Mouse (Mus musculus): ENCODE data around the gene Gnaz.

The Gnaz gene

DNA sequence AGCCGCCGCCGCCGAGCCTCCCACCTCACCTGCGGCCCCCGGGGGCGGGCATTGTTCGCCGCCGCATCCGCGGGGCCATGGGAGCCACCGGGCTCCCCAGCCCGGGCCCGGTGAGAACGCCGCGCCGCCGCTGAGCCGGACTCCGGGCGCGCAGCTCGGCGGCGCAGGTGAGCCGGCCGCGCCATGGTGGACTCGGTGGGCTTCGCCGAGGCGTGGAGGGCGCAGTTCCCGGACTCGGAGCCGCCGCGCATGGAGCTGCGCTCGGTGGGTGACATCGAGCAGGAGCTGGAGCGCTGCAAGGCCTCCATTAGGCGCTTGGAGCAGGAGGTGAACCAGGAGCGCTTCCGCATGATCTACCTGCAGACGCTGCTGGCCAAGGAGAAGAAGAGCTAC lies 93.9 kb downstream of the Gnaz start:
- DNase-seq (ENCODE audit: low read depth in 1 of 2, low spot score in 2 of 2), result no peak

DNA sequence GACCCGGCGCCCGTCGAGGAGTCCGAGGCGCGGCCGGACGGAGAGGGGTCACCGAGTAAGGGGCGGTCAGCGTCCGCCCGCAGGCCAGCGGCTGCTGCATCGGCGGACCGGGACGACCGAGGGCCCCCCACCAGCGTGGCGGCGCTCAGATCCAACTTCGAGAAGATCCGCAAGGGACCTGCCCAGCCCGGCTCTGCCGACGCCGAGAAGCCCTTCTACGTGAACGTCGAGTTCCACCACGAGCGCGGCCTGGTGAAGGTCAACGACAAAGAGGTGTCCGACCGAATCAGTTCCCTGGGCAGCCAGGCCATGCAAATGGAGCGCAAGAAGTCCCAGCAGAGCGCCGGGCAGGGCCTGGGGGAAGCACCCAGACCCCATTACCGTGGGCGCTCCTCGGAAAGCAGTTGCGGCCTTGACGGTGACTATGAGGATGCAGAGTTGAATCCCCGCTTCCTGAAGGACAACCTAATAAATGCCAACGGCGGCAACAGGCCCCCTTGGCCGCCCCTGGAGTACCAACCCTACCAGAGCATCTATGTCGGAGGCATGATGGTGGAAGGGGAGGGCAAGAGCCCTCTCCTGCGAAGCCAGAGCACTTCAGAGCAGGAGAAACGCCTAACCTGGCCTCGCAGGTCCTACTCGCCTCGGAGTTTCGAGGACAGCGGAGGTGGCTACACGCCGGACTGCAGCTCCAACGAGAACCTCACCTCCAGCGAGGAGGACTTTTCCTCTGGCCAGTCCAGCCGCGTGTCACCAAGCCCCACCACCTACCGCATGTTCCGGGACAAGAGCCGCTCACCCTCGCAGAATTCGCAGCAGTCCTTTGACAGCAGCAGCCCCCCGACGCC lies 94.6 kb downstream of the Gnaz start:
- DNase-seq (ENCODE audit: low read depth in 1 of 2, low spot score in 2 of 2), result no peak

DNA sequence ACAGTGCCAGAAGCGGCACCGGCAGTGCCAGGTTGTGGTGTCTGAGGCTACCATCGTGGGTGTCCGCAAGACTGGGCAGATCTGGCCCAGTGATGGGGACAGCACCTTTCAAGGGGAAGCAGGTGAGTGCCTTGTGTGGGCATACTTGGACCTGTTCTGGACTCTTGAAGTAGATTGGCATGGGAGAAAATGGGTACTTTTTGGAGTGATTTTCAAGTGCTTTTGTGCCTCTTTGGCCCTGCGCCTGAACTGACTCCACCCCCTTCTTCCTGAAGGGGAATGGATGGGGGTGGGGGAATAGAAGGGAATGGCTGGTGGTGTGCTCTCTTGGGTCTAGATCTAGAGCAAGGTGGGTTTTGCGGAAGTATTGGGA lies 95.2 kb downstream of the Gnaz start:
- no peak for DNase-seq (ENCODE audit: low read depth in 1 of 2, low spot score in 2 of 2)

DNA sequence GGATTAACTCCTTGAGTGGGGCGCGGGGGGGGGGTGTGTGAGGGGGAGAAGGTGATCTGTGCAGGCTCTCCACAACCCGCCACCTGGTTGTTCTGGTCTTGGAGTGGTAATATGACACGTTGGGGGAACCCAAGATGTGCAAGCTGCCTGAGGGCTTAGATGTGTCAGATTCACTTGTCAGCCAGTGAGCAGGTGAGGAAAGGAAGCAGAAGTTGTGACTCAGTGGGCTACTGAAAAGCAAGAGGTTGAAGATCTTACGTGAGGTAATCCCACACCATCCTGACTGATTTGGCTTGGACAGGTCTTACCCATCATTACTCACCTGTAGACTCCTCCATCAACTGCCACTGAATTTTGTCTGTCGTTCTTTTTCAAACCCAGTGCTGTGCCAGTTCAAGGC lies 95.6 kb downstream of the Gnaz start:
- no peak for DNase-seq (ENCODE audit: low read depth in 1 of 2, low spot score in 2 of 2)

DNA sequence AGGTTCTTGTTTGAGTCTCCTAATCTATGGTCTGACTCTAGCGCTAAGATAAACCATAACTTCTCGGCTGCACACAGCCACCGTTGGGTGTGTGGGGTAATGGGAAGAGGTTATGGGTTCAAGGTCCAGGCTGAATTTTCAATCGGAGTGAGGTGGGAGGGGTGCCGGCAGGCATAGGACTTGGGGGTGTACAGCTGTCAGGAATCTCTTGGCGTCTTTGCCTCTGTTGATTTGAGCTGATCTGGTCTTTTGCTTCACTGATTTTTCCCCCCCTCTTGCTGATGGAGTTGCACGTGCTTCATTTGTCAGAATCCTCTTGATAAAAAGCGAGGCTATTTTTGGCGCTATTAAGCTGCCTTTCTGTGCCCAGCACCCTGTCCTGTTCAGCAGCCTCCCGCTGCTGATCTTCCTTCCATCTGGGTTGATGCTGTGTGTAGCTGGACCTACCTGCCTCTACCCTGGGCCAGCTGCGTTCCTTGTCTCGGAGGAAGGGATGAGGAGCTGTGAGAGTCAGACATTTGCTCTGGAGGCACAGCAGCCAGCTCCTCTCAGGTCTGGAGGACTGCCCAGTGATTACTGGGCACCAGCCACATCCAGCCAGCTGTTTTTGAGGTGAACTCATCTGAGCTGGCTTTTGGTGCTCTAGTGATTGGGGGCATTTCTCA lies 96.5 kb downstream of the Gnaz start:
- DNase-seq (ENCODE audit: low read depth in 1 of 2, low spot score in 2 of 2), result no peak

DNA sequence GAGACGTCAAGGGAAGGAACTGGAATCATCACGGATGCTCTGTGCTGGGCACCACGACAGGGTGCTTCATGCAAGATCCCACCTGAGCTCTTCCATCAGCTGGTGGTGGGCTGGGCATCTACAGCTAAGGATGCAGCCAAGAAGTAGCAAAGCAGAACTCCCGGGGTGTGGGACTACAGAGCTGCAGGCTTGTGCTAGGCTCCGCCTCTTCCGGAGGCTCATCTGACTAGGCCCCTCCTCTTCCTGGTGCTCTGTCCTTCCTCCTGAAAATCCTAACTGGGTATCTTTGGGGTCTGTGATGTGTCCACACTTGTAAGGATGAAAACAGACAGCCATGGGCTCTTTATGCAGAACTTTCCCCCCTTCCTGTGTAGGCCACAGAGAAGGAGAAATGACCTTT lies 98.7 kb downstream of the Gnaz start:
- DNase-seq (ENCODE audit: low read depth in 1 of 2, low spot score in 2 of 2), result no peak
